Mouse (Mus musculus): Measurements from ENCODE around the gene Bag2. TPM values are rescaled to one million over a fixed set of nuclear protein-coding genes. Genes with fewer than 3 reads are reported as not detected.

Gene Bag2
- total and polyA plus RNA-seq, 3 experiments, result 74.2 to 88.8 TPM; not detected in 1

GRCm38 (mm10) chr1:33709615-33710014, 48.0 kb downstream of the Bag2 start:
- Histone ChIP-seq H3K79me2 (ENCODE audit: control insufficient read depth, insufficient read depth, low read length, poor library complexity) (no peaks in the 10 kb centered on the region), H3K27ac (ENCODE audit: control insufficient read depth, low read depth, low read length) (no peak overlapping the region), H3K36me3 (ENCODE audit: control insufficient read depth in 1 of 2, insufficient read depth in 2 of 2, low read length in 2 of 2) (peaks cover 0 to 2% of the 10 kb centered on the region in 2 experiments; a peak in 1 of 4 replicates), H3K9me3 (replicated peaks; ENCODE audit: insufficient read depth, low read length) (no peaks in the 10 kb centered on the region), H3K4me1 (ENCODE audit: control insufficient read depth in 1 of 2, insufficient read depth in 2 of 2, low read length in 2 of 2) (peaks cover 0 to 13% of the 10 kb centered on the region in 2 experiments; a peak in 2 of 4 replicates), H3K4me3 (ENCODE audit: control insufficient read depth in 1 of 2, insufficient read depth in 1 of 2, low read depth in 2 of 2, low read length in 2 of 2) (no peak overlapping the region), H3K9ac (ENCODE audit: control insufficient read depth, low read depth, low read length, poor library complexity, severe bottlenecking) (no peak overlapping the region), H3K27me3 (ENCODE audit: control insufficient read depth in 1 of 2, insufficient read depth in 2 of 2, low read length in 2 of 2) (no peaks in the 10 kb centered on the region)
- peak; percentile 64 for DNase-seq (ENCODE audit: low read depth, low spot score)
- TF ChIP-seq MAFK (IDR thresholded peaks at IDR 0.05; ENCODE audit: borderline replicate concordance, low read depth, low read length) (no peak), CTCF (IDR thresholded peaks at IDR 0.05 in 2 of 3, conservative IDR thresholded peaks at IDR 0.05 in 1 of 3; ENCODE audit: control insufficient read depth in 1 of 3, insufficient read depth in 1 of 3, low read depth in 2 of 3, low read length in 3 of 3, poor library complexity in 1 of 3, severe bottlenecking in 1 of 3) (no peak), SMC3 (IDR thresholded peaks at IDR 0.05; ENCODE audit: low read depth, low read length) (no peak), MAZ (IDR thresholded peaks at IDR 0.05; ENCODE audit: low read depth, low read length) (no peak), GATA1 (IDR thresholded peaks at IDR 0.05; ENCODE audit: low read depth, low read length) (peak; percentile 59; the same call in 1 of the 2 replicates), ETS1 (IDR thresholded peaks at IDR 0.05; ENCODE audit: low read depth, low read length) (no peak), ZNF384 (IDR thresholded peaks at IDR 0.05; ENCODE audit: low read depth, low read length) (no peak)

- Histone ChIP-seq H3K9me3 (replicated peaks; ENCODE audit: insufficient read depth, low read length) (no peaks in the 10 kb centered on the region), H3K4me3 (ENCODE audit: control insufficient read depth in 1 of 2, insufficient read depth in 1 of 2, low read depth in 2 of 2, low read length in 2 of 2) (no peak overlapping the region), H3K27me3 (ENCODE audit: control insufficient read depth in 1 of 2, insufficient read depth in 2 of 2, low read length in 2 of 2) (no peaks in the 10 kb centered on the region; a peak in 1 of 4 replicates), H3K79me2 (ENCODE audit: control insufficient read depth, insufficient read depth, low read length, poor library complexity) (no peaks in the 10 kb centered on the region), H3K36me3 (ENCODE audit: control insufficient read depth in 1 of 2, insufficient read depth in 2 of 2, low read length in 2 of 2) (no peaks in the 10 kb centered on the region), H3K9ac (ENCODE audit: control insufficient read depth, low read depth, low read length, poor library complexity, severe bottlenecking) (no peak overlapping the region), H3K4me1 (ENCODE audit: control insufficient read depth in 1 of 2, insufficient read depth in 2 of 2, low read length in 2 of 2) (no peaks in the 10 kb centered on the region), H3K27ac (ENCODE audit: control insufficient read depth, low read depth, low read length) (no peak overlapping the region)
- no peak for TF ChIP-seq RCOR1 (IDR thresholded peaks at IDR 0.05; ENCODE audit: low read depth, low read length)
- DNase-seq (ENCODE audit: low read depth, low spot score), result no peak
Observed at GRCm38 (mm10) chr1:33701244-33701643, 56.4 kb downstream of the Bag2 start.

- no peak for TF ChIP-seq MYB (IDR thresholded peaks at IDR 0.05; ENCODE audit: low read depth, low read length)
- TF ChIP-seq ZNF384 (IDR thresholded peaks at IDR 0.05; ENCODE audit: low read depth, low read length), result no peak
- TF ChIP-seq CTCF (IDR thresholded peaks at IDR 0.05 in 2 of 3, conservative IDR thresholded peaks at IDR 0.05 in 1 of 3; ENCODE audit: control insufficient read depth in 1 of 3, insufficient read depth in 1 of 3, low read depth in 2 of 3, low read length in 3 of 3, poor library complexity in 1 of 3, severe bottlenecking in 1 of 3), result no peak
- no peak overlapping the region for H3K9ac ChIP-seq (ENCODE audit: control insufficient read depth, low read depth, low read length, poor library complexity, severe bottlenecking)
- no peaks in the 10 kb centered on the region for H3K4me1 ChIP-seq (ENCODE audit: control insufficient read depth in 1 of 2, insufficient read depth in 2 of 2, low read length in 2 of 2)
Observed at GRCm38 (mm10) chr1:33696016-33696415, 61.6 kb downstream of the Bag2 start.

More at GRCm38 (mm10) chr1:33696016-33696415, 61.6 kb downstream of the Bag2 start:
- no peaks in the 10 kb centered on the region for H3K36me3 ChIP-seq (ENCODE audit: control insufficient read depth in 1 of 2, insufficient read depth in 2 of 2, low read length in 2 of 2)
- H3K27ac ChIP-seq (ENCODE audit: control insufficient read depth, low read depth, low read length), result no peak overlapping the region
- DNase-seq (ENCODE audit: low read depth, low spot score), result no peak
- H3K27me3 ChIP-seq (ENCODE audit: control insufficient read depth in 1 of 2, insufficient read depth in 2 of 2, low read length in 2 of 2), result peaks cover 0 to 2% of the 10 kb centered on the region in 2 experiments; a peak in 2 of 4 replicates
- no peak overlapping the region for H3K4me3 ChIP-seq (ENCODE audit: control insufficient read depth in 1 of 2, insufficient read depth in 1 of 2, low read depth in 2 of 2, low read length in 2 of 2)
- H3K9me3 ChIP-seq (replicated peaks; ENCODE audit: insufficient read depth, low read length), result no peaks in the 10 kb centered on the region
- H3K79me2 ChIP-seq (ENCODE audit: control insufficient read depth, insufficient read depth, low read length, poor library complexity), result no peaks in the 10 kb centered on the region

Other genes starting within 250 kb of the Bag2 start
- gene Prim2, start 88.0 kb downstream of the Bag2 start, total RNA-seq (2012; rRNA removed), result 36.1 and 38.6 TPM in 2 replicates
- 10 to 100 TPM in 1 of 2 experiments, not detected in 1; 48.9 TPM for gene Prim2, start 88.0 kb downstream of the Bag2 start, polyA plus RNA-seq (2012; ENCODE audit: insufficient read depth in 1 of 2, insufficient read length in 2 of 2, low read depth in 1 of 2, low replicate concordance in 2 of 2, missing spikeins in 1 of 2)
- 3.2 and 4.0 TPM in 2 replicates for gene Rab23, start 37.9 kb downstream of the Bag2 start, total RNA-seq (2012; rRNA removed)
- gene Rab23, start 37.9 kb downstream of the Bag2 start, polyA plus RNA-seq (2012; ENCODE audit: insufficient read depth in 1 of 2, insufficient read length in 2 of 2, low read depth in 1 of 2, low replicate concordance in 2 of 2, missing spikeins in 1 of 2), result 1 to 10 TPM in 1 of 2 experiments, not detected in 1; 9.9 TPM
- gene Zfp451, start 56.8 kb upstream of the Bag2 start, total RNA-seq (2012; rRNA removed), result 15.8 and 17.9 TPM in 2 replicates
- gene Zfp451, start 56.8 kb upstream of the Bag2 start, polyA plus RNA-seq (2012; ENCODE audit: insufficient read depth in 1 of 2, insufficient read length in 2 of 2, low read depth in 1 of 2, low replicate concordance in 2 of 2, missing spikeins in 1 of 2), result 100 to 1,000 TPM in 1 of 2 experiments, 10 to 100 TPM in 1; 20.6 to 281 TPM
- gene Bend6, start 150.0 kb upstream of the Bag2 start, total RNA-seq (2012; rRNA removed), result 0.08 TPM in 1 of 2 replicates, not detected in the other
- under 1 TPM in 1 of 2 experiments, not detected in 1; 0.04 TPM for gene Bend6, start 150.0 kb upstream of the Bag2 start, polyA plus RNA-seq (2012; ENCODE audit: insufficient read depth in 1 of 2, insufficient read length in 2 of 2, low read depth in 1 of 2, low replicate concordance in 2 of 2, missing spikeins in 1 of 2)
- gene Dst, start 150.4 kb upstream of the Bag2 start, total RNA-seq (2012; rRNA removed), result 0.08 and 0.10 TPM in 2 replicates
- under 1 TPM in 1 of 2 experiments, not detected in 1; 0.60 TPM for gene Dst, start 150.4 kb upstream of the Bag2 start, polyA plus RNA-seq (2012; ENCODE audit: insufficient read depth in 1 of 2, insufficient read length in 2 of 2, low read depth in 1 of 2, low replicate concordance in 2 of 2, missing spikeins in 1 of 2)

Data from MEL (cell line).